In genomic region chr6:86815436-86815835, GRCm38 (mm10) we compare ENCODE assay signal across 10 mouse cellular contexts. TPM values are rescaled to one million over a fixed set of nuclear protein-coding genes. Genes with fewer than 3 reads are reported as not detected.
DNase-seq lines count a peak whose midpoint lies in the region; ATAC-seq and TF ChIP-seq lines count a peak whose summit lies in the region.
"Had no signal": no experiment of that assay in that cellular context is flagged by ENCODE, and none has a peak within 500 bp of the region (broad histone marks: within the 10 kb centered on the region; RNA-seq: fewer than 3 reads in every experiment).

No protein-coding gene starts in this region.

- H3K9ac ChIP-seq in heart, embryonic 14.5 days (ENCODE audit: low read length) = 0 out of 2 replicates have a peak overlapping the region, but pooled peaks have one; percentile 6
- H3K9ac ChIP-seq in ES-Bruce4 (ENCODE audit: low read depth, poor library complexity, severe bottlenecking) = peak overlapping the region; percentile 4; the same call in 1 of the 2 replicates
- H3K9ac ChIP-seq in embryonic facial prominence, embryonic 15.5 days = no peak overlapping the region
- H3K9ac ChIP-seq in limb, embryonic 12.5 days (replicated peaks) = 0 out of 2 replicates have a peak overlapping the region, but pooled peaks have one; percentile 14
- H3K9ac ChIP-seq: liver, embryonic 13.5 days had no signal

- no peaks in the 10 kb centered on the region for H3K9me3 ChIP-seq in heart, embryonic 14.5 days (ENCODE audit: control insufficient read depth, low read length)
- no peaks in the 10 kb centered on the region for H3K9me3 ChIP-seq in ES-Bruce4 (replicated peaks; ENCODE audit: control insufficient read depth, insufficient read depth, low read length, poor library complexity, severe bottlenecking)
- H3K9me3 ChIP-seq in embryonic facial prominence, embryonic 15.5 days (replicated peaks) = no peaks in the 10 kb centered on the region
- no peaks in the 10 kb centered on the region for H3K9me3 ChIP-seq in limb, embryonic 12.5 days
- H3K9me3 ChIP-seq: liver, embryonic 13.5 days had no signal

- no peak overlapping the region for H3K4me3 ChIP-seq in heart, embryonic 14.5 days (ENCODE audit: control insufficient read depth in 1 of 2, insufficient read depth in 1 of 2, low read depth in 1 of 2, low read length in 2 of 2)
- peak overlapping the region; percentile 3; the same call in 1 of the 2 replicates for H3K4me3 ChIP-seq in ES-Bruce4 (ENCODE audit: low read depth, low read length)
- H3K4me3 ChIP-seq in embryonic facial prominence, embryonic 15.5 days (replicated peaks) = no peak overlapping the region; the same call in 1 of the 2 replicates
- peak overlapping the region; percentile 6; the same call in 1 of the 2 replicates for H3K4me3 ChIP-seq in limb, embryonic 12.5 days (replicated peaks)
- H3K4me3 ChIP-seq: liver, embryonic 13.5 days had no signal

- no peak for TF ChIP-seq EP300 in ES-Bruce4 (IDR thresholded peaks at IDR 0.05; ENCODE audit: insufficient read depth, low read depth, low read length)

- no peak for TF ChIP-seq CTCF in ES-Bruce4 (IDR thresholded peaks at IDR 0.05; ENCODE audit: low read depth, low read length)

- DNase-seq in heart, adult 9 months (ENCODE audit: low spot score in 2 of 2) = no peak
- no peak for DNase-seq in adrenal gland, postnatal 25 days
- DNase-seq in adrenal gland, adult (ENCODE audit: inconsistent age in 2 of 2, low spot score in 1 of 2) = no peak
- DNase-seq: gastrocnemius, postnatal 14 days; liver, embryonic 13.5 days had no signal

- H3K27me3 ChIP-seq in heart, embryonic 14.5 days (ENCODE audit: control insufficient read depth, insufficient read depth, low read length) = no peaks in the 10 kb centered on the region
- no peaks in the 10 kb centered on the region for H3K27me3 ChIP-seq in ES-Bruce4 (ENCODE audit: control insufficient read depth, insufficient read depth, low read length, poor library complexity, severe bottlenecking)
- H3K27me3 ChIP-seq in embryonic facial prominence, embryonic 15.5 days = no peaks in the 10 kb centered on the region
- peaks cover 2% of the 10 kb centered on the region; the same call in 1 of the 2 replicates for H3K27me3 ChIP-seq in limb, embryonic 12.5 days
- H3K27me3 ChIP-seq: liver, embryonic 13.5 days had no signal

- peak overlapping the region; percentile 30 for H3K4me2 ChIP-seq in heart, embryonic 14.5 days (ENCODE audit: low read length)
- H3K4me2 ChIP-seq in embryonic facial prominence, embryonic 15.5 days (replicated peaks) = peak overlapping the region; percentile 35
- peak overlapping the region; percentile 43 for H3K4me2 ChIP-seq in limb, embryonic 12.5 days
- H3K4me2 ChIP-seq: liver, embryonic 13.5 days had no signal

- 11% methylated on average over 7 of the region's 7 CpGs for WGBS in heart, embryonic 14.5 days
- 7% methylated on average over 7 of the region's 7 CpGs for WGBS in embryonic facial prominence, embryonic 15.5 days
- WGBS in limb, embryonic 12.5 days = 4% methylated on average over 6 of the region's 7 CpGs

- H3K4me1 ChIP-seq in heart, embryonic 14.5 days (ENCODE audit: control insufficient read depth in 2 of 2, insufficient read depth in 2 of 2, low read length in 2 of 2) = peaks cover 8 to 9% of the 10 kb centered on the region in 2 experiments; a peak in 2 of 4 replicates
- H3K4me1 ChIP-seq in ES-Bruce4 (ENCODE audit: control insufficient read depth, insufficient read depth, low read length) = peaks cover 1% of the 10 kb centered on the region
- peaks cover 11% of the 10 kb centered on the region; the same call in 1 of the 2 replicates for H3K4me1 ChIP-seq in embryonic facial prominence, embryonic 15.5 days
- H3K4me1 ChIP-seq in limb, embryonic 12.5 days (replicated peaks) = peaks cover 16% of the 10 kb centered on the region

- TF ChIP-seq POLR2A in ES-Bruce4 (IDR thresholded peaks at IDR 0.05; ENCODE audit: insufficient read depth, low read length) = no peak

- H3K27ac ChIP-seq in heart, embryonic 14.5 days (replicated peaks in 1 of 2; ENCODE audit: control insufficient read depth in 1 of 2, insufficient read depth in 1 of 2, low read depth in 2 of 2, low read length in 2 of 2) = no peak overlapping the region
- peak overlapping the region; percentile 32; the same call in 1 of the 2 replicates for H3K27ac ChIP-seq in ES-Bruce4 (ENCODE audit: insufficient read depth, low read length)
- 0 out of 2 replicates have a peak overlapping the region, but pooled peaks have one; percentile 58 for H3K27ac ChIP-seq in embryonic facial prominence, embryonic 15.5 days (replicated peaks)
- peak overlapping the region; percentile 71 for H3K27ac ChIP-seq in limb, embryonic 12.5 days
- H3K27ac ChIP-seq: liver, embryonic 13.5 days had no signal

- no peak for ATAC-seq in heart, embryonic 14.5 days (ENCODE audit: insufficient number of reproducible peaks, insufficient read depth, low FRiP score, low read depth)
- no peak for ATAC-seq in embryonic facial prominence, embryonic 15.5 days (ENCODE audit: insufficient number of reproducible peaks, low FRiP score, low TSS enrichment, low read depth)
- ATAC-seq in limb, embryonic 12.5 days (ENCODE audit: insufficient number of reproducible peaks, insufficient read depth, low FRiP score, low TSS enrichment, low read depth) = peak; percentile 66; the same call in 1 of the 2 replicates
- no peak for ATAC-seq in monocyte, adult 5-6 weeks (replicated peaks; ENCODE audit: insufficient number of reproducible peaks, low FRiP score, low TSS enrichment, poor library complexity, severe bottlenecking)

- no peaks in the 10 kb centered on the region for H3K36me3 ChIP-seq in heart, embryonic 14.5 days (ENCODE audit: control insufficient read depth, insufficient read depth, low read length)
- no peaks in the 10 kb centered on the region for H3K36me3 ChIP-seq in ES-Bruce4 (ENCODE audit: control insufficient read depth, insufficient read depth, low read length, poor library complexity, severe bottlenecking)
- no peaks in the 10 kb centered on the region for H3K36me3 ChIP-seq in embryonic facial prominence, embryonic 15.5 days
- no peaks in the 10 kb centered on the region for H3K36me3 ChIP-seq in limb, embryonic 12.5 days
- H3K36me3 ChIP-seq: liver, embryonic 13.5 days had no signal

RNA-seq across cellular contexts. Expression of gene Anxa4, which starts 22.1 kb away (rescaled TPM):
- polyA plus RNA-seq in heart, embryonic 14.5 days (2014; fragmentation: Nextera tagmentation; extraction: Ambion mirVana) = 24.6 and 30.3 TPM in 2 replicates
- 36.7 and 37.8 TPM in 2 replicates for polyA plus RNA-seq in ES-Bruce4 (2011; ENCODE audit: insufficient read depth, insufficient read length, low read depth, missing spikeins)
- 50.0 and 50.7 TPM in 2 replicates for polyA plus RNA-seq in embryonic facial prominence, embryonic 15.5 days (2015; fragmentation: Nextera tagmentation; extraction: Ambion mirVana)
- 17.9 and 18.6 TPM in 2 replicates for polyA plus RNA-seq in limb, embryonic 12.5 days (2016; fragmentation: Nextera tagmentation; extraction: Ambion mirVana)
- total RNA-seq in adrenal gland, postnatal 25 days (2021) = 56.7 and 68.9 TPM in 2 replicates
- 28.8 to 34.7 TPM (median 33.1 TPM) in 3 replicates for total RNA-seq in monocyte, adult 5-6 weeks (2017)

RNA-seq across cellular contexts. Expression of gene Aak1, which starts 33.9 kb away (rescaled TPM):
- polyA plus RNA-seq in heart, embryonic 14.5 days (2014; fragmentation: Nextera tagmentation; extraction: Ambion mirVana) = 19.5 and 23.3 TPM in 2 replicates
- 31.1 and 38.2 TPM in 2 replicates for polyA plus RNA-seq in ES-Bruce4 (2011; ENCODE audit: insufficient read depth, insufficient read length, low read depth, missing spikeins)
- polyA plus RNA-seq in embryonic facial prominence, embryonic 15.5 days (2015; fragmentation: Nextera tagmentation; extraction: Ambion mirVana) = 15.2 and 16.7 TPM in 2 replicates
- 15.6 and 18.8 TPM in 2 replicates for polyA plus RNA-seq in limb, embryonic 12.5 days (2016; fragmentation: Nextera tagmentation; extraction: Ambion mirVana)
- total RNA-seq in adrenal gland, postnatal 25 days (2021) = 93.8 and 99.7 TPM in 2 replicates
- 9.6 to 28.7 TPM (median 14.5 TPM) in 3 replicates for total RNA-seq in monocyte, adult 5-6 weeks (2017)

Comparison
In these comparisons a context has a peak if more than half of its experiments do, and no peak if none do; other contexts are left out.
1. H3K27ac ChIP-seq: peak in ES-Bruce4 (single experiment), embryonic facial prominence, embryonic 15.5 days (single experiment) and limb, embryonic 12.5 days (single experiment); none in heart, embryonic 14.5 days (0 of 2).
2. H3K4me3 ChIP-seq: peak in ES-Bruce4 (single experiment) and limb, embryonic 12.5 days (single experiment); none in heart, embryonic 14.5 days (0 of 2) and embryonic facial prominence, embryonic 15.5 days (single experiment).
3. Peak in every context shown above with its lines, with median percentiles within 50 percentile points of each other: H3K4me2 ChIP-seq.